Mouse (Mus musculus): ENCODE results near the gene Rrn3.

GRCm38 (mm10) chr16:13813200-13813599 lies 32.7 kb downstream of the Rrn3 start:
- TF ChIP-seq CTCF (IDR thresholded peaks at IDR 0.05; ENCODE audit: borderline replicate concordance, insufficient read depth, low read length) (no peak), POLR2A (IDR thresholded peaks at IDR 0.05; ENCODE audit: low read depth, low read length) (no peak)

All from embryonic fibroblast, embryonic 13.5 days (primary cell).